In the genomic region with DNA sequence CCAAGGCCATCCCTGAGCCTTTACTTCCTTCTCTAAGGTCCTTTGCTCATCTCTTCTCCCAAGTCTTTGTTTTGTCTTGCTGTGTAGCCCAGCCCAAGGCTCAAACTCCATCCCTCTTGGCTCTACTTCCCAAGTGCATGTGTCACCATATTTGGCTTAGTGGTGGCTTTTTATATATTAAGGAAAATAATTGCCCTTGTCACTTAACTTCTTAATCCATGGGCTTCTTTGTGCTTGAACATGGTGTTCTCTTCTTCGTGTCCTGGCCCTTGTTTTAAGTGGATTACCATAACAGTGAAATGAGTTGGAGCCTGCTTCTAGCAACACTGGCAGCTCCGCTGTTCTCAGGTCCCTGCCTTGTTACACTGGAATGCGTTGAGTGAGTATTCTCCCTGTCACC, we compare ENCODE assay signal across 32 mouse cellular contexts. TPM values are rescaled to one million over a fixed set of nuclear protein-coding genes. Genes with fewer than 3 reads are reported as not detected.
"Had no signal": no experiment of that assay in that cellular context is flagged by ENCODE, and none has a peak within 500 bp of the region (broad histone marks: within the 10 kb centered on the region; RNA-seq: fewer than 3 reads in every experiment).

No protein-coding gene starts in this region.

- H3K4me2 ChIP-seq: heart, embryonic 15.5 days; hindbrain, embryonic 12.5 days; hindbrain, embryonic 13.5 days; hindbrain, embryonic 14.5 days; hindbrain, embryonic 15.5 days; intestine, embryonic 15.5 days; kidney, embryonic 15.5 days had no signal

- H3K4me1 ChIP-seq: hindbrain, embryonic 12.5 days; hindbrain, embryonic 15.5 days had no signal

- H3K27me3 ChIP-seq: heart, embryonic 15.5 days; hindbrain, embryonic 12.5 days; hindbrain, embryonic 13.5 days; hindbrain, embryonic 15.5 days; intestine, embryonic 15.5 days; kidney, embryonic 15.5 days had no signal

- H3K27ac ChIP-seq: heart, embryonic 15.5 days; hindbrain, embryonic 10.5 days; hindbrain, embryonic 12.5 days; hindbrain, embryonic 13.5 days; hindbrain, embryonic 14.5 days; hindbrain, embryonic 15.5 days; hindbrain, postnatal 0 days; intestine, embryonic 15.5 days; kidney, embryonic 15.5 days; layer of hippocampus, adult 2 months; left cerebral cortex, adult 2 months had no signal

- H3K9ac ChIP-seq: heart, embryonic 15.5 days; hindbrain, embryonic 12.5 days; hindbrain, embryonic 13.5 days; hindbrain, embryonic 14.5 days; hindbrain, embryonic 15.5 days; intestine, embryonic 15.5 days; kidney, embryonic 15.5 days had no signal

- H3K4me3 ChIP-seq: heart, embryonic 15.5 days; hindbrain, embryonic 10.5 days; hindbrain, embryonic 12.5 days; hindbrain, embryonic 13.5 days; hindbrain, embryonic 15.5 days; intestine, embryonic 15.5 days; kidney, embryonic 15.5 days; layer of hippocampus, adult 2 months; left cerebral cortex, adult 2 months had no signal

- H3K9me3 ChIP-seq: heart, embryonic 15.5 days; hindbrain, embryonic 10.5 days; hindbrain, embryonic 12.5 days; hindbrain, embryonic 13.5 days; hindbrain, embryonic 15.5 days; intestine, embryonic 15.5 days; kidney, embryonic 15.5 days had no signal

- H3K36me3 ChIP-seq: heart, embryonic 15.5 days; intestine, embryonic 15.5 days had no signal

- ATAC-seq: hindbrain, embryonic 16.5 days; hindbrain, postnatal 0 days; inflammation-experienced regulatory T-cells, adult 6 months; intestine, embryonic 15.5 days; intestine, embryonic 16.5 days; intestine, postnatal 0 days had no signal

- DNase-seq: heart, postnatal 10 days; heart, postnatal 14 days; heart, postnatal 36 days; heart, postnatal 4 days; kidney, adult 11 months; kidney, adult 18-20 months; kidney, adult 2 months; kidney, adult 8-10 months; kidney, adult 9 months; kidney, postnatal 10 days; kidney, postnatal 14 days; kidney, postnatal 25 days; kidney, postnatal 36 days; kidney, postnatal 4 days; layer of hippocampus, adult 9-11 months; layer of hippocampus, postnatal 36 days had no signal

RNA-seq across cellular contexts. Expression of a gene that starts 47.8 kb away (rescaled TPM):
- total RNA-seq: heart, postnatal 25 days; heart, postnatal 36 days; heart, postnatal 4 days had no signal
